Mouse (Mus musculus) erythroblast, embryonic 14.5 days (primary cell): ENCODE data around the gene Adora3.

Experiments used
- GATA1 ChIP-seq: IDR thresholded peaks from 2 replicates; pipeline ENCODE4 v1.6.1; 2012; ENCODE audit warnings: low read length, inconsistent platforms, mixed read lengths
- TAL1 ChIP-seq: IDR thresholded peaks from 3 replicates; pipeline ENCODE4 v1.6.1; 2012; ENCODE audit warnings: low read length, inconsistent platforms, mixed read lengths

DNA sequence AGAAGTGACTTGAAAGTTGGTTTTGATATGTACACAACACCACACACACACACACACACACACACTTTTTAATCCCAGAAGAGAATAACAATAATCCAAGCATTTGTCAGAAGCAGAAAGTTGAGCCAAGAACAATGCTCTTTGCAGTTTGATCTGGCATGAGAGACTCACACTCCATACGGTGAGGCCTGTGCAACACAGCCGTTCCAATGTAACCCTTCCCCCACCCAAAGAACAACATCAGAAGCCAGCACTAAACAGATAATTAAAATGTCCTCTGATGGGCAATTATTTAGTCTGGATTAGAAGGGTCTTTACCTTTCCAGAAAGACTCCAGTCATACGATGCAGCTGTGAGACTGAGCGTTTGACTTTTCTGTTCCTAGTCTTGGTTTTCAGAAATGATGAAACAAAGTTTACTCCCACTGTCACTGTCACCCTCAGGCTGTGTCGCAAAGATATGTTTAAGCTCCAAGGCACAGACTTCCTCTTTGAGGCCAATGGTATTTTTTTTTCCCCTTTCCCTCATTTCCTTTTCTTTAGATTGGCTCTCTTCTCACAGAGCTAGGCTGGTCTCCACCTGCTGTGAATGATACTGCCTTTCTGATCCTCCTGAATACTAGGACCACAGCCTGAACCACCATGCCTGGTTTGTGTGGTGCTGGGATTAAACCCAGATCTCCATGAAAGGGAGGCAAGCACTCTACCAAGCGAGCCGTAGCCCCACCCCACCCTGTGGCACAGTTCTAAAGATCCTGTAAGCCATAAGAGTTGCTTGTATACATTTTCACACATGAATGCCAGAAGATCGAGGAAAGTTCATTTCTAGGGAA is 61.8 kb downstream of the Adora3 start, which contains the start of gene I830077J02Rik:
- no peak for TF ChIP-seq TAL1
- TF ChIP-seq GATA1 = no peak
